Mouse (Mus musculus) embryonic facial prominence, embryonic 12.5 days (tissue): ENCODE data around the gene Myo3b. TPM values are rescaled to one million over a fixed set of nuclear protein-coding genes. Genes with fewer than 3 reads are reported as not detected.
"Not testable (repeated sequence)": the region's sequence is repeated elsewhere in the genome, so short reads cannot be mapped to it uniquely, and the experiment has no call there.

Source experiments
- ATAC-seq: fragments of 200-750 bp; cut with Nextera tagmentation; 2 replicates; pipeline ENCODE4 v1.8.0; 2017; ENCODE audit not compliant: insufficient number of reproducible peaks, insufficient read depth, low FRiP score, low TSS enrichment
- H3K27ac ChIP-seq: fragments of 300-500 bp; sonication (generic); 2 replicates; pipeline ENCODE4 v1.5.1; 2016; ENCODE audit warnings: mild to moderate bottlenecking
- H3K27me3 ChIP-seq: fragments of 300-500 bp; sonication (generic); 2 replicates; pipeline ENCODE4 v1.6.1; 2016; ENCODE audit warnings: mild to moderate bottlenecking, moderate library complexity
- H3K36me3 ChIP-seq: fragments of 300-500 bp; sonication (generic); 2 replicates; pipeline ENCODE4 v1.6.1; 2016; ENCODE audit warnings: mild to moderate bottlenecking
- H3K4me1 ChIP-seq: fragments of 300-500 bp; sonication (generic); 2 replicates; pipeline ENCODE4 v1.6.1; 2016
- H3K4me2 ChIP-seq: fragments of 300-500 bp; sonication (generic); replicated peaks from 2 replicates; pipeline ENCODE4 v1.6.1; 2016; ENCODE audit warnings: mild to moderate bottlenecking, moderate library complexity
- H3K4me3 ChIP-seq: fragments of 300-500 bp; sonication (generic); 2 replicates; pipeline ENCODE4 v1.5.1; 2016; ENCODE audit warnings: mild to moderate bottlenecking
- H3K9ac ChIP-seq: fragments of 300-500 bp; sonication (generic); 2 replicates; pipeline ENCODE4 v1.6.1; 2016; ENCODE audit warnings: mild to moderate bottlenecking, moderate library complexity
- H3K9me3 ChIP-seq: fragments of 300-500 bp; sonication (generic); 2 replicates; pipeline ENCODE4 v1.6.1; 2016; ENCODE audit warnings: mild to moderate bottlenecking, moderate library complexity
- WGBS: fragments of 180-500 bp; shearing (Covaris S2); methylation state at CpG from one replicate; pipeline ENCODE4 v1.1.7; 2016; 5-methylcytosine and 5-hydroxymethylcytosine counted together
- polyA plus RNA-seq: library from polyadenylated mRNA; unstranded; fragments of >200 nt; fragmentation: Nextera tagmentation; extraction: Ambion mirVana; gene quantifications from 2 replicates; pipeline ENCODE4 v1.2.1, GENCODE M21; 2016

The Myo3b gene
- polyA plus RNA-seq, 1 experiment from 2014 or later, result 0.12 TPM

GRCm38 (mm10) chr2:70210427-70211332 lies 171.8 kb downstream of the Myo3b start:
- 82% methylated on average over 22 of the region's 22 CpGs for WGBS
- no peak for ATAC-seq
- no peak overlapping the region for H3K27ac ChIP-seq

GRCm38 (mm10) chr2:70214401-70214800 lies 175.5 kb downstream of the Myo3b start:
- Histone ChIP-seq H3K4me2 (no peak overlapping the region), H3K27me3 (no peaks in the 10 kb centered on the region; the same call in 1 of the 2 replicates), H3K4me1 (no peaks in the 10 kb centered on the region), H3K9me3 (0 out of 2 replicates have a peak, but pooled peaks cover 5% of the 10 kb centered on the region), H3K9ac (no peak overlapping the region), H3K36me3 (no peaks in the 10 kb centered on the region), H3K4me3 (no peak overlapping the region), H3K27ac (no peak overlapping the region)
- no peak for ATAC-seq
- WGBS, result 77% methylated on average over 8 of the region's 8 CpGs

More at GRCm38 (mm10) chr2:70210427-70211332, 171.8 kb downstream of the Myo3b start:
- no peak overlapping the region for H3K9ac ChIP-seq
- no peaks in the 10 kb centered on the region for H3K4me1 ChIP-seq
- 0 out of 2 replicates have a peak, but pooled peaks cover 5% of the 10 kb centered on the region for H3K9me3 ChIP-seq
- no peak overlapping the region for H3K4me2 ChIP-seq
- no peaks in the 10 kb centered on the region; the same call in 1 of the 2 replicates for H3K27me3 ChIP-seq
- no peak overlapping the region for H3K4me3 ChIP-seq
- no peaks in the 10 kb centered on the region for H3K36me3 ChIP-seq

- Histone ChIP-seq H3K27me3 (no peaks in the 10 kb centered on the region; the same call in 1 of the 2 replicates), H3K36me3 (no peaks in the 10 kb centered on the region), H3K4me1 (no peaks in the 10 kb centered on the region), H3K4me2 (no peak overlapping the region), H3K4me3 (no peak overlapping the region), H3K27ac (no peak overlapping the region), H3K9me3 (no peaks in the 10 kb centered on the region), H3K9ac (no peak overlapping the region)
- ATAC-seq, result no peak
- 84% methylated on average over 3 of the region's 3 CpGs for WGBS
Observed at GRCm38 (mm10) chr2:70217800-70218199, 178.9 kb downstream of the Myo3b start.

- no peak overlapping the region for H3K4me2 ChIP-seq
- H3K4me1 ChIP-seq, result no peaks in the 10 kb centered on the region
- no peak overlapping the region for H3K9ac ChIP-seq
- no peaks in the 10 kb centered on the region for H3K36me3 ChIP-seq
- WGBS, result 66% methylated on average over 8 of the region's 8 CpGs
- no peaks in the 10 kb centered on the region; the same call in 1 of the 2 replicates for H3K27me3 ChIP-seq
- no peak for ATAC-seq
- H3K9me3 ChIP-seq, result no peaks in the 10 kb centered on the region
- no peak overlapping the region for H3K4me3 ChIP-seq
- H3K27ac ChIP-seq, result no peak overlapping the region
Observed at GRCm38 (mm10) chr2:70218469-70218868, 179.5 kb downstream of the Myo3b start.

- H3K27ac ChIP-seq, result no peak overlapping the region
- no peaks in the 10 kb centered on the region for H3K36me3 ChIP-seq
- WGBS, result 8% methylated on average over 3 of the region's 3 CpGs
- H3K4me3 ChIP-seq, result no peak overlapping the region
- no peaks in the 10 kb centered on the region for H3K9me3 ChIP-seq
- H3K4me2 ChIP-seq, result no peak overlapping the region
- no peak overlapping the region for H3K9ac ChIP-seq
- H3K27me3 ChIP-seq, result peaks cover 7% of the 10 kb centered on the region
- H3K4me1 ChIP-seq, result no peaks in the 10 kb centered on the region
- ATAC-seq, result no peak
Observed at GRCm38 (mm10) chr2:70226679-70227078, 187.8 kb downstream of the Myo3b start.

- H3K27ac ChIP-seq, H3K9me3 ChIP-seq, H3K9ac ChIP-seq, H3K4me2 ChIP-seq, H3K4me1 ChIP-seq, H3K4me3 ChIP-seq, ATAC-seq, H3K27me3 ChIP-seq, H3K36me3 ChIP-seq: not testable (repeated sequence)
- 72% methylated on average over 4 of the region's 4 CpGs for WGBS
Observed at GRCm38 (mm10) chr2:70234450-70234849, 195.5 kb downstream of the Myo3b start.

GRCm38 (mm10) chr2:70245981-70246380 lies 207.1 kb downstream of the Myo3b start:
- Histone ChIP-seq H3K4me3 (no peak overlapping the region), H3K36me3 (no peaks in the 10 kb centered on the region), H3K27ac (no peak overlapping the region), H3K4me1 (no peaks in the 10 kb centered on the region), H3K27me3 (no peaks in the 10 kb centered on the region), H3K9me3 (no peaks in the 10 kb centered on the region), H3K4me2 (no peak overlapping the region), H3K9ac (no peak overlapping the region)
- 56% methylated on average over 4 of the region's 4 CpGs for WGBS
- ATAC-seq, result no peak

GRCm38 (mm10) chr2:70248616-70249015 lies 209.7 kb downstream of the Myo3b start:
- WGBS, result 76% methylated on average over 7 of the region's 7 CpGs

GRCm38 (mm10) chr2:70249872-70250271 lies 210.9 kb downstream of the Myo3b start:
- H3K9ac ChIP-seq, result no peak overlapping the region
- no peaks in the 10 kb centered on the region for H3K27me3 ChIP-seq
- H3K4me1 ChIP-seq, result no peaks in the 10 kb centered on the region
- H3K36me3 ChIP-seq, result no peaks in the 10 kb centered on the region
- WGBS, result 70% methylated on average over 4 of the region's 4 CpGs
- ATAC-seq, result no peak
- no peak overlapping the region for H3K27ac ChIP-seq
- no peaks in the 10 kb centered on the region for H3K9me3 ChIP-seq
- no peak overlapping the region for H3K4me2 ChIP-seq
- no peak overlapping the region for H3K4me3 ChIP-seq

More at GRCm38 (mm10) chr2:70248616-70249015, 209.7 kb downstream of the Myo3b start:
- no peak overlapping the region for H3K9ac ChIP-seq
- no peaks in the 10 kb centered on the region for H3K36me3 ChIP-seq
- no peaks in the 10 kb centered on the region for H3K4me1 ChIP-seq
- H3K4me3 ChIP-seq, result no peak overlapping the region
- H3K4me2 ChIP-seq, result no peak overlapping the region
- H3K27ac ChIP-seq, result no peak overlapping the region
- no peaks in the 10 kb centered on the region for H3K27me3 ChIP-seq
- no peak for ATAC-seq
- no peaks in the 10 kb centered on the region for H3K9me3 ChIP-seq

- WGBS, result 86% methylated on average over 10 of the region's 10 CpGs
Observed at GRCm38 (mm10) chr2:70251256-70251655, 212.3 kb downstream of the Myo3b start.

GRCm38 (mm10) chr2:70259357-70260000 lies 220.6 kb downstream of the Myo3b start:
- Histone ChIP-seq H3K9ac (no peak overlapping the region), H3K9me3 (no peaks in the 10 kb centered on the region), H3K4me1 (peaks cover 20% of the 10 kb centered on the region), H3K4me3 (no peak overlapping the region), H3K27ac (no peak overlapping the region), H3K27me3 (no peaks in the 10 kb centered on the region), H3K4me2 (no peak overlapping the region), H3K36me3 (no peaks in the 10 kb centered on the region)
- no peak for ATAC-seq
- WGBS, result 30% methylated on average over 8 of the region's 8 CpGs

More at GRCm38 (mm10) chr2:70251256-70251655, 212.3 kb downstream of the Myo3b start:
- Histone ChIP-seq H3K9ac (no peak overlapping the region), H3K4me1 (no peaks in the 10 kb centered on the region), H3K27me3 (no peaks in the 10 kb centered on the region), H3K27ac (no peak overlapping the region), H3K4me2 (no peak overlapping the region), H3K36me3 (no peaks in the 10 kb centered on the region), H3K4me3 (no peak overlapping the region), H3K9me3 (no peaks in the 10 kb centered on the region)
- ATAC-seq, result no peak
